27 mouse cellular contexts compared by ENCODE assay signal in the genomic region with DNA sequence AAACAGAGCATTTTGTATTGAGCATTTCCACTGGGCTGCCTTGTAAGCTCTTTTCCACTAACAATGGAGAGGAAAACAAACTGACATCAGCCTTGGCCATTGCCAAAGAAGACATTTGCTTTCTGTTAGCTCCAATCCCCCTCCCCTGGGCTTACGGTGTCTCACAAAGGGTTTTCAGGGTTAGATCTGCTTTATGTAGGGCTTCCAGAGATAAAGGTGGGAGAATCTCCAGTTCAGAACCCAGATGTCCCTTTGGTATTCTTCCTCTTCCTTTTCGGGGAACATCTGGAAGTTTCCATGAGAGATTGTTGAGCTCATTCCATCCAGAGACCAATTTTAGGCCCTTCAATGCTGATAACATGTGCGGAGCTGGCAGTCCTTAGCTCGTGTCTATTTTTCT.
DNase-seq lines count a peak whose midpoint lies in the region; ATAC-seq and TF ChIP-seq lines count a peak whose summit lies in the region.
"Had no signal": no experiment of that assay in that cellular context is flagged by ENCODE, and none has a peak within 500 bp of the region (broad histone marks: within the 10 kb centered on the region; RNA-seq: fewer than 3 reads in every experiment).

No protein-coding gene starts in this region.

- ATAC-seq in heart, embryonic 11.5 days (replicated peaks; ENCODE audit: insufficient number of reproducible peaks, low FRiP score, low TSS enrichment) = no peak
- ATAC-seq in heart, embryonic 12.5 days (ENCODE audit: insufficient number of reproducible peaks, low FRiP score) = 0 out of 2 replicates have a peak, but pooled peaks have one; percentile 29
- ATAC-seq: forebrain, embryonic 16.5 days; inflammation-experienced regulatory T-cells, adult 6 months; midbrain, embryonic 16.5 days had no signal

- no peaks in the 10 kb centered on the region for H3K9me3 ChIP-seq in heart, embryonic 11.5 days (replicated peaks; ENCODE audit: control insufficient read depth, low read length)
- H3K9me3 ChIP-seq in heart, embryonic 12.5 days (replicated peaks) = no peaks in the 10 kb centered on the region; the same call in 1 of the 2 replicates
- H3K9me3 ChIP-seq: hindbrain, embryonic 15.5 days; liver, embryonic 15.5 days had no signal

- DNase-seq in heart, adult 18-20 months = peak; percentile 42 to 43
- DNase-seq in brain, embryonic 14.5 days (ENCODE audit: low read depth) = peak; percentile 20
- DNase-seq in heart, postnatal 4 days = peak; percentile 33
- DNase-seq in frontal cortex, postnatal 36 days (ENCODE audit: low spot score in 2 of 2) = no peak
- no peak for DNase-seq in kidney, adult 9 months
- DNase-seq: B cell, adult 2 months; cerebellum, adult 8-10 months; cerebellum, postnatal 25 days; gastrocnemius, postnatal 10 days; kidney, adult 18-20 months; kidney, postnatal 36 days; layer of hippocampus, postnatal 36 days; left cerebral cortex, postnatal 4 days; lung, embryonic 14.5 days; right cerebral cortex, postnatal 25 days; spleen, adult 18-20 months; thymus, adult 18-20 months; thymus, postnatal 25 days had no signal

- H3K36me3 ChIP-seq in heart, embryonic 11.5 days (ENCODE audit: control insufficient read depth, insufficient read depth, low read length) = no peaks in the 10 kb centered on the region
- no peaks in the 10 kb centered on the region for H3K36me3 ChIP-seq in heart, embryonic 12.5 days
- H3K36me3 ChIP-seq: hindbrain, embryonic 15.5 days; liver, embryonic 15.5 days had no signal

- no peak for TF ChIP-seq CTCF in brain, embryonic 14.5 days (IDR thresholded peaks at IDR 0.05; ENCODE audit: borderline replicate concordance, extremely low read depth, insufficient read depth, insufficient read length)

- TF ChIP-seq POLR2A in brain, embryonic 14.5 days (IDR thresholded peaks at IDR 0.05; ENCODE audit: borderline replicate concordance, extremely low read depth, insufficient read depth, insufficient read length, poor library complexity, severe bottlenecking) = no peak

- no peak overlapping the region for H3K9ac ChIP-seq in heart, embryonic 11.5 days (ENCODE audit: low read depth, low read length)
- no peak overlapping the region for H3K9ac ChIP-seq in heart, embryonic 12.5 days
- H3K9ac ChIP-seq: hindbrain, embryonic 15.5 days; liver, embryonic 15.5 days; lung, embryonic 14.5 days had no signal

- H3K4me3 ChIP-seq in heart, embryonic 11.5 days (ENCODE audit: low read depth, low read length) = no peak overlapping the region
- H3K4me3 ChIP-seq in heart, embryonic 12.5 days = no peak overlapping the region
- H3K4me3 ChIP-seq: hindbrain, embryonic 15.5 days; layer of hippocampus, adult 2 months; liver, embryonic 15.5 days had no signal

- no peak overlapping the region for H3K4me2 ChIP-seq in heart, embryonic 11.5 days
- no peak overlapping the region for H3K4me2 ChIP-seq in heart, embryonic 12.5 days
- H3K4me2 ChIP-seq: hindbrain, embryonic 15.5 days; liver, embryonic 15.5 days; lung, embryonic 14.5 days; midbrain, embryonic 11.5 days had no signal

- peaks cover 3% of the 10 kb centered on the region for H3K4me1 ChIP-seq in heart, embryonic 11.5 days (ENCODE audit: control insufficient read depth, insufficient read depth, low read length)
- peaks cover 13% of the 10 kb centered on the region for H3K4me1 ChIP-seq in heart, embryonic 12.5 days (replicated peaks)
- H3K4me1 ChIP-seq: hindbrain, embryonic 15.5 days; liver, embryonic 15.5 days had no signal

- peaks cover 12% of the 10 kb centered on the region for H3K27me3 ChIP-seq in heart, embryonic 11.5 days (ENCODE audit: control insufficient read depth, insufficient read depth, low read length)
- H3K27me3 ChIP-seq in heart, embryonic 12.5 days (replicated peaks) = peaks cover 27% of the 10 kb centered on the region
- H3K27me3 ChIP-seq: hindbrain, embryonic 15.5 days; liver, embryonic 15.5 days had no signal

- 59% methylated on average over 4 of the region's 4 CpGs for WGBS in heart, embryonic 11.5 days (ENCODE audit: insufficient replicate concordance)
- WGBS in heart, embryonic 12.5 days = 45% methylated on average over 4 of the region's 4 CpGs

- H3K27ac ChIP-seq in heart, embryonic 11.5 days (ENCODE audit: low read depth, low read length) = no peak overlapping the region
- no peak overlapping the region for H3K27ac ChIP-seq in heart, embryonic 12.5 days (ENCODE audit: poor library complexity, severe bottlenecking)
- H3K27ac ChIP-seq: hindbrain, embryonic 15.5 days; layer of hippocampus, adult 2 months; liver, embryonic 15.5 days had no signal

Comparison
In these comparisons a context has a peak if more than half of its experiments do, and no peak if none do; other contexts are left out.
1. DNase-seq: peak in heart, adult 18-20 months (2 of 2), brain, embryonic 14.5 days (single experiment) and heart, postnatal 4 days (single experiment); none in frontal cortex, postnatal 36 days (0 of 2) and kidney, adult 9 months (single experiment).